Mouse (Mus musculus) hindbrain, embryonic 12.5 days (tissue): ENCODE data around the gene Gnpnat1. TPM values are rescaled to one million over a fixed set of nuclear protein-coding genes. Genes with fewer than 3 reads are reported as not detected.
"Not testable (repeated sequence)": the region's sequence is repeated elsewhere in the genome, so short reads cannot be mapped to it uniquely, and the experiment has no call there.

ENCODE experiments used
- ATAC-seq: fragments of 200-750 bp; cut with Nextera tagmentation; 2 replicates; pipeline ENCODE4 v1.8.0; 2017; ENCODE audit warnings: moderate TSS enrichment; ENCODE audit not compliant: low FRiP score
- H3K27ac ChIP-seq: fragments of 300-500 bp; sonication (generic); 2 replicates; pipeline ENCODE4 v1.5.1; 2016; ENCODE audit warnings: mild to moderate bottlenecking
- H3K27me3 ChIP-seq: fragments of 300-500 bp; sonication (generic); 2 replicates; pipeline ENCODE4 v1.6.1; 2016; ENCODE audit warnings: mild to moderate bottlenecking
- H3K36me3 ChIP-seq: fragments of 300-500 bp; sonication (generic); 2 replicates; pipeline ENCODE4 v1.6.1; 2016; ENCODE audit warnings: mild to moderate bottlenecking
- H3K4me1 ChIP-seq: fragments of 300-500 bp; sonication (generic); 2 replicates; pipeline ENCODE4 v1.6.1; 2016
- H3K4me2 ChIP-seq: fragments of 300-500 bp; sonication (generic); replicated peaks from 2 replicates; pipeline ENCODE4 v1.6.1; 2016; ENCODE audit warnings: mild to moderate bottlenecking
- H3K4me3 ChIP-seq: fragments of 300-500 bp; sonication (generic); 2 replicates; pipeline ENCODE4 v1.5.1; 2016; ENCODE audit warnings: mild to moderate bottlenecking
- H3K9ac ChIP-seq: fragments of 300-500 bp; sonication (generic); 2 replicates; pipeline ENCODE4 v1.6.1; 2016; ENCODE audit warnings: mild to moderate bottlenecking, moderate library complexity
- H3K9me3 ChIP-seq: fragments of 300-500 bp; sonication (generic); replicated peaks from 2 replicates; pipeline ENCODE4 v1.6.1; 2016; ENCODE audit warnings: mild to moderate bottlenecking
- WGBS: fragments of 180-500 bp; shearing (Covaris S2); methylation state at CpG from one replicate; pipeline ENCODE4 v1.1.7; 2016; 5-methylcytosine and 5-hydroxymethylcytosine counted together
- polyA plus RNA-seq: library from polyadenylated mRNA; unstranded; fragments of >200 nt; fragmentation: Nextera tagmentation; extraction: Ambion mirVana; gene quantifications from 2 replicates; pipeline ENCODE4 v1.2.1, GENCODE M21; 2016

Gnpnat1 gene
- polyA plus RNA-seq = 36.5 and 39.1 TPM in 2 replicates

DNA sequence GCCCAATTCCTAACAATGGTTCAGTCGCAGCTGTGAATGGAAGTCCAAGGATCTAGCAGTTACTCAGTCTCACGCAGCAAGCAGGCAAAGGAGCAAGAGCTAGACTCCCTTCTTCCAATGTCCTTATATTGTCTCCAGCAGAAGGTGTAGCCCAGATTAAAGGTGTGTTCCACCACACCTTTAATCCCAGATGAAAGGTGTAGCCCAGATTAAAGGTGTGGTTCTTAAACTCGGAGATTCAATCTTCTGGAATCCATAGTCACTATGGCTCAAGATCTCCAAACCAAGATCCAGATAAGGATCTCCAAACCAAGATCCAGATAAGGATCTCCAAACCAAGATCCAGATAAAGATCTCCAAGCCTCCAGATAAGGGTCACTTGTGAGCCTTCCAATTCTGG is at the start of gene Gnpnat1:
Gene Gnpnat1 (minus strand): TSS at position 101 of the 400 bp plus-strand sequence.
- not testable (repeated sequence) for H3K4me1 ChIP-seq, H3K9ac ChIP-seq, H3K4me3 ChIP-seq, H3K27me3 ChIP-seq, H3K4me2 ChIP-seq, ATAC-seq, H3K27ac ChIP-seq, H3K36me3 ChIP-seq, H3K9me3 ChIP-seq
- WGBS = 67% methylated on average over 2 of the region's 3 CpGs

DNA sequence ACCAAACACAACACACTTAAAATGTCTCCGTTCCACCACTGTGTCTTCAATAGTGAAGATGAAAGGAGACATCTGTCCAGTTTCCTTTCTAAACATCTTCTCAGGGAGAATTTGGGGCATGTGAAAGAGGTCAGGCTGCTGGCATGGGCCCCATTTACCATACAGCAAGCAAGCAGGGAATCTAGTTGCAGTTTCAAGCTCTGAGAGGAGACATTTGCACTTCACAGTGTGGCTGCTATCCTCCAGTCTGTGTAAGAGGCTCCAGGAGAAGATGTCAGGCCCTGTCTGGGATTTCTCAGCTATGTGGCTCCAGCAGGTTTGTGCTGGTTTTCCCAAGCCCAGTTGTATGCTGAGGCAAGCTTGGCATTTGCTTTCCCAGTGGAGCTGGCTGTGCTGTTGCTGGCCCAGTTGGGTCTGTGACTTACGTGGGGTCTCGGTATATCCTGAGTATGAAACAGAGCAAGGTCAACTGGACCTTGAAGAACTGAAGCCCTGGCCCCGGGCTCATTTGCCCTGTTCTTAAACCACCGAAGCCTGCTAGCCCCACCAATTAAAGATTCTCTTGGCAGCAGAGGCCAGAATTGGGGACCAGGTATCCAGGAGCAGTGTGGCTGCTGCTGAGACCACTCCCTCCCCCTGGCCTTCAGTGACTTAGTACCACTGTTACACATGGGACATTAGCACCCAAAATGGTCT is 49.0 kb upstream of the Gnpnat1 start:
- Histone ChIP-seq H3K4me2 (no peak overlapping the region), H3K4me1 (peaks cover 32% of the 10 kb centered on the region), H3K36me3 (no peaks in the 10 kb centered on the region), H3K27ac (no peak overlapping the region), H3K27me3 (no peaks in the 10 kb centered on the region), H3K9ac (no peak overlapping the region), H3K9me3 (no peaks in the 10 kb centered on the region), H3K4me3 (no peak overlapping the region)
- 75% methylated on average over 5 of the region's 5 CpGs for WGBS
- no peak for ATAC-seq

DNA sequence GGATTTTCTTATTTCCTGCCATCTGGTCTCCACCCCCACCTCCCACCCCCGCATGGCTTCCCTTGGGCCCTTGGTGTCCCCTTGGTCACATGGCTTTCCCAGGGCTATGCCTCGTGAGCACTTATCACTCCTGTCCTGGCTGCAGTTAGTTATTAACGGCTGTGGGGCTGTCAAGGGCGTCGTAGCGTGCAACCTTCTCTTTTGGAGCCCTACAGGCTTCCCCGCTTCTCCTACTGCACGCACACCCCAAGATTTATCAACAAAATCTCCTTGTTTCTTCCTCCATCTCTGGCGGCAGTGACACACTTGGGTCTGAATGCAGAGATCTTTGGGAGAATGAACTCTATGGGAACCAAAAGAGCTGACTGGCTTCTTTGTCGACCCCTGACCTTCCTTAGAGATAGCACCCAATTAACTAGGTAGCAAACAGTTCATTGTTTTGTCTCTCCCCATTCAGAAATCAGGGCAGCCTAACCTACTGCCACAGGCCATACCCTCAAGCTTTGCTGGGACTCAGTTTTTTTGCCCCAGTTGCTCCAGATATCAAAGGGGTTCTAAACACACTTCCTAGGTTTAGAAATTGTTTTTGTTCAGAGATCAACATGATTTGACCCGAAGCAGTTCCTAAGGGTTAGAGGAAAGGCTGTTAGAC is 48.3 kb upstream of the Gnpnat1 start:
- no peak for ATAC-seq
- Histone ChIP-seq H3K4me1 (peaks cover 32% of the 10 kb centered on the region), H3K27me3 (no peaks in the 10 kb centered on the region), H3K9me3 (no peaks in the 10 kb centered on the region), H3K4me2 (no peak overlapping the region), H3K27ac (no peak overlapping the region), H3K36me3 (no peaks in the 10 kb centered on the region), H3K4me3 (no peak overlapping the region), H3K9ac (no peak overlapping the region)
- 26% methylated on average over 11 of the region's 11 CpGs for WGBS

DNA sequence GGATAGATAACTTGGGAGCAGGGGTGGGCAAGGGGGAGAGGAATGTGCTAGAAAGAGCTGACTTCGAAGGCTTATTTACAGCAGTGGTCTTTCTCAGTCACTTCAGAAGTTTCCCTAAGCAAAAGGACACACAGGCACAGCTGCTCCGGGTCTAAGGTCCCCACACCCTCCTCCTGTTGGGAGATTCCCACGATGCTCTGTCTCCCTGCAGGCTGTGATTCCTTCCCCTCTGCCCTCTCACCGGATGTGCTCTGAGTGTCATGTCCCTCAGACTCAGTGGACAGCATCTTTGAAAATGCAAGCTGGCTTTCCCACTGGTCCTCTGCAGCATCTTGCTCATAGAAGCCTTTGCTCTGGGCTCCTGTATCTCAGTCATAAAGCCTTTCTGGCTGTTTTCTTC is 47.4 kb upstream of the Gnpnat1 start:
- 46% methylated on average over 4 of the region's 4 CpGs for WGBS
- Histone ChIP-seq H3K27me3 (no peaks in the 10 kb centered on the region), H3K27ac (no peak overlapping the region), H3K4me1 (peaks cover 32% of the 10 kb centered on the region), H3K36me3 (no peaks in the 10 kb centered on the region), H3K4me2 (no peak overlapping the region), H3K9ac (no peak overlapping the region), H3K9me3 (no peaks in the 10 kb centered on the region), H3K4me3 (no peak overlapping the region)
- no peak for ATAC-seq

DNA sequence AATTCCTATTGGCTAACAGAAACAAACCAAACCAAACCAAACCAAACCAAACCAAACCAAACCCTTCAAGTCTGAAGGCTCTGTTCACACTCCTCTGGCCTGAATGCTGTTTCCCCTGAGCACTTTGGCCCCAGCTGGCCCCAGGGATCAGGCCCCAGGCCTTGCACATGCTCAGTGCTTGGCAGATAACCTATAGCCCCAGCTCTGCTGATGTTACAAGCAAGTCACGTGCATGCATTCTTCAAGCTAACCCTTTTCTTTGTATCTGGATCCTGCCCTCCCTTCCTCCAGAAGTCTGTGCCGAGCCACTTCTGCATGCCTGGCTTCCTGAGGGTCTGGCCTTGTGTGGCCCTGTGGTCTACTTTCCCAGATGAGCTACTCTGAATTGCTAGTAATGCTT is 46.4 kb upstream of the Gnpnat1 start:
- H3K27me3 ChIP-seq = no peaks in the 10 kb centered on the region
- H3K4me1 ChIP-seq = peaks cover 23% of the 10 kb centered on the region
- H3K4me3 ChIP-seq = no peak overlapping the region
- H3K27ac ChIP-seq = no peak overlapping the region
- 11% methylated on average over 2 of the region's 2 CpGs for WGBS
- H3K4me2 ChIP-seq = no peak overlapping the region
- no peaks in the 10 kb centered on the region for H3K36me3 ChIP-seq
- ATAC-seq = peak; percentile 55
- no peak overlapping the region for H3K9ac ChIP-seq
- H3K9me3 ChIP-seq = no peaks in the 10 kb centered on the region

DNA sequence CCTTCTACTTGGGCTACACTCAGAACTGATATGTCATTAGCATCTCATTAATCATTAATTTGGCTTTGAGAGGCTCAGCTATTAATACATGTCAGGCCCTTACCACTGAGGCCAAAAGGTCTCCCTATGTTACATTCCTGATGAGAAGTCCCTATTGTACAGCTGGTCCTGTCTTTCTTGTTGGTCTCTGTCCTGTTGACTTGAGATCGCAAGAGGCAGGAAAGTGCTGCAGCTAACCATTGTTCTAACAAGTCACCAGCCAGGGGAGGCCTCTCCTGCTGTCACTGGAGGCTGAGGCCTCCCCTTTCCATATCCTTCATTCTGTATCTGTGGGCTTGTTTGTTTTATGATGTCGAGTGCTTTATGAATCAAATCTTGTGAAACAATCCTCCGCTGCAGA is 42.1 kb upstream of the Gnpnat1 start:
- H3K27ac ChIP-seq = no peak overlapping the region
- H3K4me3 ChIP-seq = no peak overlapping the region
- H3K4me1 ChIP-seq = peaks cover 4% of the 10 kb centered on the region
- H3K27me3 ChIP-seq = no peaks in the 10 kb centered on the region
- no peaks in the 10 kb centered on the region for H3K9me3 ChIP-seq
- 44% methylated on average over 3 of the region's 3 CpGs for WGBS
- ATAC-seq = no peak
- H3K4me2 ChIP-seq = no peak overlapping the region
- no peaks in the 10 kb centered on the region for H3K36me3 ChIP-seq
- H3K9ac ChIP-seq = no peak overlapping the region

DNA sequence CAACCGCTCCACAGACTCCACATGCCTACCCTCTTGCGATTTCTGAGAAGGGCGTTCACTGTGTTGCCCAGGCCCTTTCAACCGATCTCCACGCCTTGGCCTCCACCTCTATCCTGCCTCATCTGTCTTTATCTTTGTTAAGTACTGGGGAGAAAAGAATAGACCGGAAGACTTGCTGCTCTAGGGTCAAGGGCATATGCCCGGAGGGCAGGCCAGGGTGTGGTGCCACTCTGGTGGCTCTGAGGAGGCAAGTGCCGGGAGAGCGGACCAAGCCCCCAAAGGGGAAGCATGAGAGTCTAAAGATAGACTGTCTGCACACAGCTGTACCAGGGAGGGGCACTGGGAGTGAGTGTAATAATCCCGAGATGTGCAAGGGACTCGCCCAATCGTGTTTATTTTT is 40.7 kb upstream of the Gnpnat1 start:
- Histone ChIP-seq H3K27ac (no peak overlapping the region), H3K4me1 (no peaks in the 10 kb centered on the region), H3K4me3 (no peak overlapping the region), H3K36me3 (no peaks in the 10 kb centered on the region), H3K27me3 (no peaks in the 10 kb centered on the region), H3K4me2 (no peak overlapping the region), H3K9me3 (no peaks in the 10 kb centered on the region), H3K9ac (no peak overlapping the region)
- whole genome bisulfite sequencing = 57% methylated on average over 12 of the region's 12 CpGs
- ATAC-seq = no peak

DNA sequence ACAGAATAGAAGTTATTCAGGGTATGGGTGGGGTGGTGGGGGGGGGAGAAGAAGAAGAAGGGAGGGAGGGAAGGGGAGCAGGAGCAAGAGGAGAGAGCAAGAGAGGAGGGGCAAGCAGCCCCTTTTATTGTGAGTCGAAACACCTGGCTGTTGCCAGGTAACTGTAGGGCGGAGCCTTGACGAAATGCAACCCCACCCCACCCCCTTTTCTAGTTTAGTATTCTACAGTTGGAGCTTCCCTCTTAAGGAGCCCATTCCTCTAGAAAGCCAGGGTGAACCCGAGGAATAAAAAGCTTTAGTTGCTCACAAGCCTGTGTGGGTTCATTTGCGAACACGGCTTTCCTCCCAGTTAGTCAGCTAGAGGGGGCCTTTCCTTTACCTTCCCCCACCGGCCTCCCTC is 40.2 kb upstream of the Gnpnat1 start:
- WGBS = 61% methylated on average over 7 of the region's 7 CpGs
- H3K9me3 ChIP-seq = no peaks in the 10 kb centered on the region
- H3K9ac ChIP-seq = no peak overlapping the region
- no peak for ATAC-seq
- H3K4me1 ChIP-seq = no peaks in the 10 kb centered on the region
- no peaks in the 10 kb centered on the region for H3K27me3 ChIP-seq
- no peak overlapping the region for H3K27ac ChIP-seq
- no peak overlapping the region for H3K4me2 ChIP-seq
- H3K36me3 ChIP-seq = no peaks in the 10 kb centered on the region
- no peak overlapping the region for H3K4me3 ChIP-seq

DNA sequence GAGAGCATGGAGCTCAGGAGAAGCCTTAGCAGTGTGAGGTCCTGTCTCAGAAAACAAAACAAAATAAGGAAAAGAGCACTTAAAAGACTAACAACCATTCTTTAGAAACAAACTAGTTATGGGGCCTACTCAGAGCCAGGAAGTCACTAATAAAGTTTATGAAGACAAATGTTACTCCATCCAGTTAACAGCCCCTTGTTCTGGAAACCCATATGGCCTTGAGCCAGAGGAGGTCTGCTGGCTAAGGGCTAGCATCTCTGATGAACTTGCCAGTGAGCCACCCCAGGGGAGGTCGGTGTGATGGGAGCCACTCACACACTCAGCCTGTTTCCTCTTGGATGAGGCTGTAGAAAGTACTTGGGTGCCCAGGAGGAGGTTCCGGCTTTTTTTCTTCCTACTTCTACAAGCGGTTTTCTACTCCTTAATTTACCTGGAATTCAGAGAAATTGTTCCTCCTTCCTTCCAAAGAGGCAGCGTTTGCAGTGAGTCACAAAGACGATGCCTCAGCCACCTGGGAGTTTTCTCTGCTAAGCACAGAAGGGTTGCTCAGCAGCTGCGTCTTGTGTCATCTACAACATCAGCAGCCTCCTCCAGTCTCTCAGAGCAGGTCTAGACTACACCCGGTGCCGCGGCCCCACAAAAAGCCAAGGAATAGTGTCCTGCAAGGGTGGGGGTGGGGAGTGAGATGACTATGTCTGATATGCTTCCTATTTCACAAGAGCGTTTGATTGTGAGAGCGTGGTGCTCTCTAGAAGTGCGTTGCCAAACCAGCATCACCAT is 38.3 kb upstream of the Gnpnat1 start:
- Histone ChIP-seq H3K36me3 (no peaks in the 10 kb centered on the region), H3K4me3 (no peak overlapping the region), H3K27me3 (no peaks in the 10 kb centered on the region), H3K27ac (no peak overlapping the region), H3K9me3 (no peaks in the 10 kb centered on the region), H3K9ac (no peak overlapping the region), H3K4me2 (no peak overlapping the region), H3K4me1 (no peaks in the 10 kb centered on the region)
- 76% methylated on average over 12 of the region's 12 CpGs for WGBS
- no peak for ATAC-seq

DNA sequence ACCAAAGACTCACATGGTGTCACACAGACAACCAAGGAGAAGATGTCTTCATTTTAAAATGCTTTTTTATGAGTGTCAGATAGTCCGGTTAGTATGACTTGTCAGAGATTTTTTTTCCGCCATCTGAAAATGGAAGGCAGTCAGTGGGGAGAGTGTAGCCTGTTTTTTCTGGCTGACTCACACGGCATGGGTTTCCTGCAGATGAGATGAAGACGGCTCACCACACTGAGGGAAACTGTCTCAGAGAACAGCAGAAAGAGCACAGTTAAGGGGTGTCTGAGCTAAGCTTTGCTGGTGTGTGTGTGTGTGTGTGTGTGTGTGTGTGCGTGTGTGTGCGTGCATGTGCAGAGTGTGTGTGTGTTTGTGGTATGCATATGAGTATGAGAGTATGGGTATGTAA is 36.6 kb upstream of the Gnpnat1 start:
- Histone ChIP-seq H3K27ac (no peak overlapping the region), H3K4me3 (no peak overlapping the region), H3K4me2 (no peak overlapping the region), H3K27me3 (no peaks in the 10 kb centered on the region), H3K4me1 (no peaks in the 10 kb centered on the region), H3K9ac (no peak overlapping the region), H3K9me3 (no peaks in the 10 kb centered on the region), H3K36me3 (no peaks in the 10 kb centered on the region)
- 78% methylated on average over 6 of the region's 6 CpGs for WGBS
- no peak for ATAC-seq

DNA sequence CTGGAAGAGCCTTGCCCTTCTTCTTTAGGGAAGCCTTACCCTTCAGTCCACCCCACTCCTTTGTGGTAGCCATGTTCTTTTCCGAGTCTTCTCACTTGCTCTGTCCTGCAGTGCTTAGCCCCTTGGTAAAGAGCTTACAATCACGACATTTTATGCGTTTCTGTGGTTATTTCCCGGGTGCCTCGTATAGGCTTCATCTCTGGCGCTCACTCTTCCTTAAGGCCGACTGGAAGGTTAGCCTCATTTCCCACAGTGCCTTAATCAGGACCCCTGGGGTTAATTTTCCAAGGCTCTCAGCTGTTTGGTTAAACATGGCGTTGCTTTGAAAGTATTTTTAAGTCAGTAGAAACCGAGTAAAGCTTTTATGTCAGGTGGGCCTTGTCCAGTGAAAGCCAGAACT is 34.7 kb upstream of the Gnpnat1 start:
- no peaks in the 10 kb centered on the region for H3K27me3 ChIP-seq
- H3K9me3 ChIP-seq = no peaks in the 10 kb centered on the region
- no peaks in the 10 kb centered on the region for H3K4me1 ChIP-seq
- ATAC-seq = no peak
- H3K4me2 ChIP-seq = no peak overlapping the region
- no peak overlapping the region for H3K27ac ChIP-seq
- whole genome bisulfite sequencing = 69% methylated on average over 9 of the region's 9 CpGs
- H3K36me3 ChIP-seq = no peaks in the 10 kb centered on the region
- H3K4me3 ChIP-seq = no peak overlapping the region
- no peak overlapping the region for H3K9ac ChIP-seq

DNA sequence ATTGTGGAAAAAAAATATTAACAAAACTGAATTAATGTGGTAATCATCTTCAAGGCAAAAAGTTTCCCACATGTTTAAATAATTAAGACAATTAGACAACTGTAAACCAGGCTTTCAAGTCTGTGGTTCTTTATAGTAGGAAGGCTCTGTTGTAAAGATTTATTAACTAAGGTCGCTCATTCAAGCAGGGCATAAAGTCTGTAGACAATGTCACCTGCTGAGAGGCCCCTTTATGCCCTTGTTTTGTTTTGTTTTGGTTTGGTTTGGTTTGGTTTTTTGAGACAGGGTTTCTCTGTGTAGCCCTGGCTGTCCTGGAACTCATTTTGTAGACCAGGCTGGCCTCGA is 34.2 kb upstream of the Gnpnat1 start:
- ATAC-seq = no peak
- H3K4me1 ChIP-seq = no peaks in the 10 kb centered on the region
- no peak overlapping the region for H3K4me2 ChIP-seq
- H3K9me3 ChIP-seq = no peaks in the 10 kb centered on the region
- no peak overlapping the region for H3K9ac ChIP-seq
- 74% methylated on average over 2 of the region's 2 CpGs for WGBS
- H3K27me3 ChIP-seq = no peaks in the 10 kb centered on the region
- no peaks in the 10 kb centered on the region for H3K36me3 ChIP-seq
- no peak overlapping the region for H3K27ac ChIP-seq
- H3K4me3 ChIP-seq = no peak overlapping the region
